Mouse (Mus musculus) embryonic fibroblast, embryonic 13.5 days (primary cell): Measurements from ENCODE around the gene Cox4i2.

ENCODE experiments used
- CTCF ChIP-seq: IDR thresholded peaks from 2 replicates; pipeline ENCODE4 v1.5.1; 2011; ENCODE audit warnings: mild to moderate bottlenecking, control low read depth, low read length, moderate library complexity, borderline replicate concordance; ENCODE audit not compliant: insufficient read depth
- POLR2A ChIP-seq: IDR thresholded peaks from 2 replicates; pipeline ENCODE4 v1.6.1; 2011; ENCODE audit warnings: low read depth, mild to moderate bottlenecking, control low read depth, low read length, moderate library complexity

DNA sequence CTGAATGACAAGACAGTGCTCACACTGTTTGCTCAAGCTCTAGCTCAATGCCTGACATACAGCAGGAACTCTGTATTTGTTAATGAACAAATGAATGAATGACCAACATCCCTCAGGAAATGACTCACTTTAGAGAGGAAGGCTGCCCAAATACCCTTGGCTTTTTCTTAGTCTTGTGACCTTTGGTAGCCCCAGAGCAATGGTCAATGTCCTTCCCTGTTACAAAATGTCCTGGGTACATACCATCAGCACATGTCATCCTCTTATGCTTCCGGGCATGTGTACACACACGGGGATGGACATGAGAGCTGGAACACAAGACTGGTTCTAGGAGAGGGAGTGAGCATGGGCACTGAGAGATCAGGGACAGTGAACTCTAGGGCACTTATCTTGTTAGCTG lies 52.1 kb downstream of the Cox4i2 start:
- no peak for TF ChIP-seq POLR2A
- no peak for TF ChIP-seq CTCF
